Mouse (Mus musculus) neural tube, embryonic 11.5 days (tissue): ENCODE measurements around the gene Cwh43. TPM values are rescaled to one million over a fixed set of nuclear protein-coding genes. Genes with fewer than 3 reads are reported as not detected.

ENCODE experiments used
- ATAC-seq: fragments of 200-750 bp; cut with Nextera tagmentation; 2 replicates; pipeline ENCODE4 v1.8.0; 2017; ENCODE audit warnings: moderate number of reproducible peaks, mild to moderate bottlenecking, moderate TSS enrichment, moderate library complexity; ENCODE audit not compliant: insufficient read depth, low FRiP score, low TSS enrichment
- DNase-seq: peaks from one replicate; pipeline ENCODE4 v3.0.0-alpha.2; 2015; ENCODE audit warnings: low spot score
- H3K27ac ChIP-seq: fragments of 300-500 bp; sonication (generic); 2 replicates; pipeline ENCODE4 v1.5.1; 2014; ENCODE audit warnings: low read depth, mild to moderate bottlenecking, low read length
- H3K27me3 ChIP-seq: fragments of 300-500 bp; sonication (generic); 2 replicates; pipeline ENCODE4 v1.6.1; 2014; ENCODE audit warnings: mild to moderate bottlenecking, low read length, mixed read lengths; ENCODE audit not compliant: control insufficient read depth, insufficient read depth
- H3K36me3 ChIP-seq: fragments of 300-500 bp; sonication (generic); 2 replicates; pipeline ENCODE4 v1.6.1; 2014; ENCODE audit warnings: mild to moderate bottlenecking, low read length, moderate library complexity, mixed read lengths; ENCODE audit not compliant: control insufficient read depth, insufficient read depth
- H3K4me1 ChIP-seq: fragments of 300-500 bp; sonication (generic); 2 replicates; pipeline ENCODE4 v1.6.1; 2014; ENCODE audit warnings: low read length, mixed read lengths; ENCODE audit not compliant: control insufficient read depth, insufficient read depth
- H3K4me2 ChIP-seq: fragments of 300-500 bp; sonication (generic); 2 replicates; pipeline ENCODE4 v1.6.1; 2014; ENCODE audit warnings: low read depth, mild to moderate bottlenecking, moderate library complexity
- H3K4me3 ChIP-seq: fragments of 300-500 bp; sonication (generic); 2 replicates; pipeline ENCODE4 v1.5.1; 2014; ENCODE audit warnings: low read depth, low read length
- H3K9ac ChIP-seq: fragments of 300-500 bp; sonication (generic); 2 replicates; pipeline ENCODE4 v1.6.1; 2014; ENCODE audit warnings: mild to moderate bottlenecking, low read length
- H3K9me3 ChIP-seq: fragments of 300-500 bp; sonication (generic); 2 replicates; pipeline ENCODE4 v1.6.1; 2016; ENCODE audit warnings: low read length; ENCODE audit not compliant: control insufficient read depth
- WGBS: fragments of 180-500 bp; shearing (Covaris S2); extraction: QIAGEN DNeasy Blood & Tissue Kit; methylation state at CpG from one replicate; pipeline ENCODE4 v1.1.7; 2014; 5-methylcytosine and 5-hydroxymethylcytosine counted together
- polyA plus RNA-seq: library from polyadenylated mRNA; unstranded; fragments of >200 nt; fragmentation: Nextera tagmentation; extraction: Ambion mirVana; gene quantifications from 2 replicates; pipeline ENCODE4 v1.2.1, GENCODE M21; 2014

Gene Cwh43
- polyA plus RNA-seq, 1 experiment from 2014 or later, result not detected

GRCm38 (mm10) chr5:73497401-73497800 is 91.5 kb downstream of the Cwh43 start:
- Histone ChIP-seq H3K4me3 (no peak overlapping the region), H3K27ac (no peak overlapping the region), H3K36me3 (no peaks in the 10 kb centered on the region; the same call in 1 of the 2 replicates), H3K9ac (no peak overlapping the region), H3K4me2 (no peak overlapping the region), H3K4me1 (peaks cover 4% of the 10 kb centered on the region; the same call in 1 of the 2 replicates), H3K9me3 (no peaks in the 10 kb centered on the region), H3K27me3 (no peaks in the 10 kb centered on the region)
- DNase-seq (no peak), ATAC-seq (no peak)
- WGBS, result 87% methylated on average over 3 of the region's 3 CpGs

- no peak overlapping the region for H3K9ac ChIP-seq
- no peaks in the 10 kb centered on the region; the same call in 1 of the 2 replicates for H3K36me3 ChIP-seq
- no peaks in the 10 kb centered on the region for H3K9me3 ChIP-seq
- DNase-seq, result no peak
- no peak overlapping the region for H3K4me2 ChIP-seq
- 77% methylated on average over 8 of the region's 8 CpGs for WGBS
- no peaks in the 10 kb centered on the region for H3K4me1 ChIP-seq
- H3K27ac ChIP-seq, result no peak overlapping the region
- H3K27me3 ChIP-seq, result no peaks in the 10 kb centered on the region
- ATAC-seq, result no peak
- H3K4me3 ChIP-seq, result no peak overlapping the region
These were observed 92.7 kb downstream of the Cwh43 start for GRCm38 (mm10) chr5:73498559-73498958.

- Histone ChIP-seq H3K9ac (no peak overlapping the region), H3K9me3 (no peaks in the 10 kb centered on the region), H3K4me3 (no peak overlapping the region), H3K4me1 (no peaks in the 10 kb centered on the region), H3K4me2 (no peak overlapping the region), H3K36me3 (no peaks in the 10 kb centered on the region; the same call in 1 of the 2 replicates), H3K27ac (no peak overlapping the region), H3K27me3 (no peaks in the 10 kb centered on the region)
- no peak for ATAC-seq
- no peak for DNase-seq
- WGBS, result 90% methylated on average over 7 of the region's 7 CpGs
These were observed 95.1 kb downstream of the Cwh43 start for GRCm38 (mm10) chr5:73500867-73501440.

GRCm38 (mm10) chr5:73502422-73502821 is 96.5 kb downstream of the Cwh43 start:
- ATAC-seq (no peak), DNase-seq (no peak)
- H3K27ac ChIP-seq, result no peak overlapping the region
- no peaks in the 10 kb centered on the region for H3K4me1 ChIP-seq
- no peaks in the 10 kb centered on the region for H3K27me3 ChIP-seq
- no peak overlapping the region for H3K4me2 ChIP-seq
- H3K36me3 ChIP-seq, result no peaks in the 10 kb centered on the region; the same call in 1 of the 2 replicates
- no peak overlapping the region for H3K4me3 ChIP-seq
- no peak overlapping the region for H3K9ac ChIP-seq
- no peaks in the 10 kb centered on the region for H3K9me3 ChIP-seq
- WGBS, result 87% methylated on average over 9 of the region's 9 CpGs

Other genes starting within 250 kb of the Cwh43 start
- 40.9 and 41.7 TPM in 2 replicates for gene Fryl, start 149.5 kb upstream of the Cwh43 start, polyA plus RNA-seq
- 170 and 172 TPM in 2 replicates for gene Ociad1, start 113.3 kb upstream of the Cwh43 start, polyA plus RNA-seq
- gene Ociad2, start 65.0 kb upstream of the Cwh43 start, polyA plus RNA-seq, result 6.1 and 9.4 TPM in 2 replicates
- 71.0 and 73.2 TPM in 2 replicates for gene Dcun1d4, start 74.9 kb downstream of the Cwh43 start, polyA plus RNA-seq
- not detected in 2 replicates for gene Lrrc66, start 226.5 kb downstream of the Cwh43 start, polyA plus RNA-seq
- 27.7 and 29.2 TPM in 2 replicates for gene Sgcb, start 241.7 kb downstream of the Cwh43 start, polyA plus RNA-seq
- gene Spata18, start 245.3 kb downstream of the Cwh43 start, polyA plus RNA-seq, result 0.19 TPM in 1 of 2 replicates, not detected in the other